Mouse (Mus musculus) adrenal gland, postnatal 36 days (tissue): ENCODE measurements around the gene Mta3. TPM values are rescaled to one million over a fixed set of nuclear protein-coding genes. Genes with fewer than 3 reads are reported as not detected.
"Not testable (repeated sequence)": the region's sequence is repeated elsewhere in the genome, so short reads cannot be mapped to it uniquely, and the experiment has no call there.

Source experiments
- DNase-seq, 2 experiments: peaks; one replicate each; pipeline ENCODE4 v3.0.0; 2021; ENCODE audit warnings: mixed read lengths in 1 of 2
- total RNA-seq, 2 experiments: library from RNA; stranded (reverse); gene quantifications; 2 replicates each; pipeline ENCODE4 v1.2.3; 2021

Mta3 gene
- total RNA-seq, 2 experiments from 2014 or later: 73.9 to 75.6 TPM

GRCm38 (mm10) chr17:83708256-83708655, 2.3 kb downstream of the Mta3 start:
- no peak for DNase-seq

GRCm38 (mm10) chr17:83708891-83709290, 2.9 kb downstream of the Mta3 start:
- DNase-seq: no peak

- DNase-seq: not testable (repeated sequence)
Observed at GRCm38 (mm10) chr17:83709517-83709916, 3.6 kb downstream of the Mta3 start.

- DNase-seq: peak in 1 of 2 experiments; percentile 19
Observed at GRCm38 (mm10) chr17:83710639-83711038, 4.7 kb downstream of the Mta3 start.

GRCm38 (mm10) chr17:83712341-83712740, 6.4 kb downstream of the Mta3 start:
- DNase-seq: no peak

DNA sequence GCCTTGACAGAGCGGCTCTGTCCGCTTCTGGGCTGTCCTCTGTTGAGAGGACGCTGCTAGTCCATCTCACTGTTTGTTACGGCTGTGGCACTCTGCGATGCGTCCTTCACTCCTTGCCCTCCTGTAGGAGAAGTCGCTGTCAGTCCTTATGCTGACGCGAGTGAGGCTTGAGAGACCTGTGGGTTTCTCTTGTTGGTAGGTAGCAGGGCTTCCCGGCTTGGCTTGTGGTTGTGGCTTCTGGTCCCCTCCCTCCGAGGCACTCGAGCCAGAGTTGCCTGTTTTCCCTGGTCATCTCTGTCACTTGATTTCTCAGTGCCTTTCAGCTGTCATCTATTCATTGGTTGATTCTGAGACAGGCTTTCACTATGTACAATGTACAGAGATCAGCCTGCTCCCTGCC, 14.5 kb downstream of the Mta3 start:
- DNase-seq: peak; percentile 33 to 40

DNA sequence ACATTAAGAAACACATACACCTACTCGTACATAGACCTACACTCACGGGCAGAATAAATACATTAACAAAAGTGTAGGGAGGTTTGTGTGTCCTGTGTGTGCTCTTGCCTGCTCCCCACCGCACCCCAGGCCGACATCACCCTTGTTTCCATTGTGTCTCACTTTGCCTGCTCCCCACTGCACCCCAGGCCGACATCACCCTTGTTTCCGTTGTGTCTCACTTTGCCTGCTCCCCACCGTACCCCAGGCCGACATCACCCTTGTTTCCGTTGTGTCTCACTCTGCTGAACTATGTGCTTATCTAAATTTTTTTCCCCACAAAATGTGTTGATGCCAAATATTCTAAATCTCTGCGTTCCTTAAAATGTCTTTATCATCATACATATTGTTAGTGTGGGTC, 15.2 kb downstream of the Mta3 start:
- DNase-seq: no peak

GRCm38 (mm10) chr17:83723064-83723463, 17.1 kb downstream of the Mta3 start:
- no peak for DNase-seq

- DNase-seq: no peak
Observed at GRCm38 (mm10) chr17:83726496-83726895, 20.5 kb downstream of the Mta3 start.

DNA sequence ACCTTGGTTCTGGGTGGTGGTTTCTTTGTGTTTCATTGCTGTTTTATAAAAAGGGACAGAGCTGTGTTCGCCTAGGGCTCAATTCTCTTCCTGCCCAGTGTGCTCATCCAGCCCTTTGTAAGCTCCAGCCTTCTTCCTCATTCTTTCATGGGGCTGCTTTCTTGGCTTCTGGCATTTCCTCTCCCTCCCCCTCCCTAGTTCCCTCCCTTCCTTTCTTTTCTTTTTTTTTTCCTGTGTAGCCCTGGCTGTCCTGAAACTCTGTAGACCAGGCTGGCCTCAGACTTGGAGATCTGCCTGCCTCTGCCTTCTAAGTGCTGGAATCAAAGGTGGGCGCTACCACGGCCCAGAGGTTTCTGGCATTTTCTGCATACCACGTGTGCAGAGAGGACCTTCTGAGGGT, 21.7 kb downstream of the Mta3 start:
- DNase-seq: no peak

DNA sequence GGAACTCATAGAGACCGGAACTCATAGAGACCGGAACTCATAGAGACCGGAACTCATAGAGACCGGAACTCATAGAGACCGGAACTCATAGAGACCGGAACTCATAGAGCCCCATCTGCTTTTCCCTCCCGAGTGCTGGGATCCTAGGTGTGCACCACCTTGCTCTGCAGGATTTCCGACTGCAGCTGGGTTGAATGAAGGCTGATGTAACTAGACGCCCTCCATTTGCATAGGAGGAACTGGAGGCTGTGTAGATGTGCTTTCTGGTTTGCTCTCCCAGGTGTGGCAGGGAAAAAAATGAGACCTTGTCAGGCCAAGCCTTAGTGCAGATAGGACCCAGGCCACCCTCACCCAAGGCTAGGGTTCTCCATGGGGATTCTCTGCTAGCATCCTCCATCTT, 23.1 kb downstream of the Mta3 start:
- no peak for DNase-seq

- no peak for DNase-seq
Observed at GRCm38 (mm10) chr17:83730123-83730522, 24.2 kb downstream of the Mta3 start.

- DNase-seq: peak; percentile 68 to 71
Observed at GRCm38 (mm10) chr17:83732166-83732629, 26.2 kb downstream of the Mta3 start.

- peak; percentile 83 to 84 for DNase-seq
Observed at GRCm38 (mm10) chr17:83732801-83733200, 26.8 kb downstream of the Mta3 start.

DNA sequence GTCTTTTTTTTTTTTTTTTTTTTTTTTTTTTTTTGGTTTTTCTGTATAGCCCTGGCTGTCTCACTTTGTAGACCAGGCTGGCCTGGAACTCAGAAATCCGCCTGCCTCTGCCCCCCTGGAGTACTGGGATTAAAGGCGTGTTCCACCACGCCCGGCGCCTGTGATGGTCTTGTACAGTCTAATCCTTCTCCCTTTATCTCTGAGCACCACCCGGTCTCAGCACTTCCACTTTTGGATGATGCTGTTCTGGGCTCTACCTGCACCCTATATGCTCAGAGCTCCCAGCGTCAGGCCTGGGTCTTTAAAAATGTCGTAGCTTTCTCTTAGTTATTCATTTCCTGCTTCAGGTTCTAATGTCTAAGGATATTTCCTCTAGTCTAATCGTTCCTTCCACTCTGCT, 30.7 kb downstream of the Mta3 start:
- no peak for DNase-seq

- DNase-seq: no peak
Observed at GRCm38 (mm10) chr17:83737775-83738174, 31.8 kb downstream of the Mta3 start.

DNA sequence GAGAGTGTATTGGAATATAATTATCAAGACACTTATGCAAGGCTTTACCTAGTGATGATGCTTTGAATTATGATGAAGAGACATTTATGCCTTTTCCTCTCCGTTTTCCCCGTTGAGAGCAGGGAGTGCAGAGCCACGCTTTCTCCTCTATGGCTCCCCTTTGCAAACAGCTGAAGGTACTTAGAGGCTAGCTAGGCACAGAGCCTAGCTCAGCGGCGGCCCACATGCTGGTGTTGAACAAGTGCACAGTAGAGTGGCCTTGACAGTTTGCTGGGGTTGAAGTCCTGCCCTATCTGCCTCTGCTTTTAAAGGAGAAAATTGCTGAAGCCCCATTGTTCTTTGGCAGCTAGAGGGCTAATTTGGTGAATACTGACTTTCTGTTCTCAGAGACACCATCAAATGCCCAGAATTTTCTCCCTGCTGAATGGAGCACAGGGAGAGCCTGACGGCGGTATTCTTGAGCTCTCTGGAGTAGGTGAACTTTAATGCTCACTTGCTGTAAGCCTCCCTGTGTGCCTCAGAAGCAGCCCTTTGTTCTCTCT, 34.2 kb downstream of the Mta3 start:
- DNase-seq: no peak

DNA sequence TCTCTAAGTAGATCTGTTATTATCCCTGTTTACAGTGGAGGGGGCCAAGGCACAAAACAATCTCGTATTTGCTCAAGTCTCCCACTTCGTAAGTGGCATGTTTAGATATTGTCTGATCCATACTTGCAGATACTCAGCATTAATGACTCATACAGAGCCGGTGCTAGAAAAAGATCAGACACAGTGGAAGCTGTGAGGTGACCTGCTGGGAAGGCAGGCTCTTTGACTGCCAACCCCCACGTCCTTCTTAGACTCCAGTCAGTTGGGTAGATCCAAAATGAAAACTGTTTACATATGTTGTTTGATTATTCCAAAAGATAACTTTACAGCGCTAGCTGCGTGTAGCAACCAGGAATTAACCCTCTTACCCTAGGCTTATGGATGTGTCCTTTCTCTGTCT, 35.3 kb downstream of the Mta3 start:
- DNase-seq: no peak

- DNase-seq: no peak
Observed at GRCm38 (mm10) chr17:83744231-83744824, 38.4 kb downstream of the Mta3 start.

DNA sequence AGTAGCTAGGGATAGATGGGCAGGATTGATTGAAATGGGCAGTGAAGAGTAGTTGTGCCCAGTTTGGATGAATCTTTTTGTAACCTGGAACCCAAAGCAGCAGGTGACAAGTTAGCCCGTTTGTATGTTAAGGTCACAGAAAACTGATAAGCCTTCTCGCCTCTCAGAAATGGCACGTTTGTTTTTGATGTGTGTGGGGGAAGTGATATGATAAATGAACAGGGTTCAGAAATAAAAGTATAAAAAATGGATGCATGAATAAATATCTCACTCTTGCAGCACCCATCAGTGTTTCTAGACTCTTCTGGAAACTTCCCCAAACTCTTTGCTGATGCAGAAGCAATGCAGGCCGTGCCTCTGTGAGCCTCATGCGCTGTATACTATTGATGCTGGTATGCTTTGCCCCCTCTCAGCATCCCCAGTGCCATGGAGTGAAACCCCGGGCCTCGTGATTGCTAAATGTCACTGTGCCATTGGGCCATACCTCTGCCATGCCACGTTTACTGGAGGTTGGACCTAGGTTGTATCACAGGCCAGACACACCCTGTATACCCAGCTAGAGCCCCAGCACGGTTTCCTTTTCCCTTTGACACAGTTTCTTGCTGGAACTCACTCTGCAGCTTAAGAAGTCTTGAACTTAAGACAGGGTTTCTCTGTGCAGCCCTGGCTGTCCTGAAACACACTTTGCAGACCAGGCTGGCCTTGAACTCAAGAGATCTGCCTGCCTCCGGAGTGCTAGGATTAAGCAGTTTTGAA, 41.6 kb downstream of the Mta3 start:
- no peak for DNase-seq

DNA sequence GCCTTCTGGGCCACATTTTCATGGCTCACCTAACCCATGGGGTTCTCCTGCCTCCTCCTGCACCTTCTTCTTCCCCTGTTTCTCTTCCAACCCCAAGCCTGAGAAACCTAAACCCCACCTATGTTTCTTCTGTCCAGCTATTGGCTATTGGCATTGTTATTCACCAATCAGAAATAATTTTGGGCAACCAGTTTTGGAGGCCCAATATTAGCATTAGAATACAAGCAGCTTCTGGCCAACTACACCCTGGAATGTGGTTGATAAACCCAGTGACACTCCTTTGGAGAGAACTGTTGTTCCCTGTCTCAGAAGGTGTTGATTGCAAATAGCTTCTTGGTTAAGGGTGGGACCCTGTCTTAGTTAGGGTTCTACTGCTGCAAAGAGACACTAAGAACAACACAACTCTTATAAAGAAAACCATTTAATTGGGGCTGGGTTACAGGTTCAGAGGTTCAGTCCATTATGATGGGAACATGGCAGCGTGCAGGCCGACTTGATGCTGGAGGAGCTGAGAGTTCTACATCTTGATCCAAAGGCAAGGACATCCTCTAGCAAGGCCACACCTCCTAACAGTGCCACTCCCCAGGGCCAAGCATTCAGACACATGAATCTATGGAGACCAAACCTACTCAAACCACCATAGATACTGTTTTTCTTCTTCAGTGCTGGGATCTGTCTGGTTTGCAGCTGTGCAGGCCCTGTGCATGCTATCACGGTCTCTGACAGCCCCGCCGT, 44.4 kb downstream of the Mta3 start:
- no peak for DNase-seq

DNA sequence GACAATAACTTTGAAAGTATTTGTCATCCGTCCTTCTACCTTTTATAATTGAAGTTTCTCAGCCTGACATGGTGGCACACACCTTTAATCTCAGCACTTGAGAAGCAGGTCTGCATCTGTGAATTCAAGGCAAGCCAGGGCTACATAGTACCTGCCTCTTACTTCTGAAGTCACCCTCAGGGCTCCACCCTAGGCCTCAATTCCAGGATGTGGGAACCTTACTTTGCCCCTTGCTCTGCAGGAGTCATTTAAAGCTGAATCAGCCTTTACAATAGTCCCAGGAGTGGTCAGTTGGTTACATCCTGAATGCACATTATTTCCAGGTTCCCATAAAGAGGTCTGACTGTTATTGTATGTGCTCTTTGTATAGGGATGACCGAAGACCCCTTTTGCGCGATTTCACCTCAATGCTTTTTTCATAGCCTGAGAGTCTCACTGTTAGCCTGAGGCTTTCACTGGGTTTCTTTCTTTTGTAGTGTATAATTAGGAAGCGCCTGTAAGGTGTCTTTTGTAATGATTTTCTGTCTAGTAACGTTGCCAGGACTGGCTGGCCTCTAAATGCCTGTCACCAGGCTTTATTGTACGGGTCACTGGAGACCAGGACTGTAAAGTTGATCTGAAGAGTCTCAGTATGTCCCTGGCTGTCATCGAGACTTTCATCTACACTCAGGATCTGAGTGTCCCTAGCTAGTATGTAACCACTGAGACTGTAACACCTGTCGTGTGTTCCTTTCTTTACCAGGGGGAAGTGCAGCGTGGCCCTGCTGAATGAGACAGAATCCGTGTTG, 47.3 kb downstream of the Mta3 start:
- no peak for DNase-seq
